Mouse (Mus musculus): Measurements from ENCODE around the gene C1qbp. TPM values are rescaled to one million over a fixed set of nuclear protein-coding genes. Genes with fewer than 3 reads are reported as not detected.

C1qbp gene
- polyA plus RNA-seq, 1 experiment from 2014 or later, result 249 TPM

DNA sequence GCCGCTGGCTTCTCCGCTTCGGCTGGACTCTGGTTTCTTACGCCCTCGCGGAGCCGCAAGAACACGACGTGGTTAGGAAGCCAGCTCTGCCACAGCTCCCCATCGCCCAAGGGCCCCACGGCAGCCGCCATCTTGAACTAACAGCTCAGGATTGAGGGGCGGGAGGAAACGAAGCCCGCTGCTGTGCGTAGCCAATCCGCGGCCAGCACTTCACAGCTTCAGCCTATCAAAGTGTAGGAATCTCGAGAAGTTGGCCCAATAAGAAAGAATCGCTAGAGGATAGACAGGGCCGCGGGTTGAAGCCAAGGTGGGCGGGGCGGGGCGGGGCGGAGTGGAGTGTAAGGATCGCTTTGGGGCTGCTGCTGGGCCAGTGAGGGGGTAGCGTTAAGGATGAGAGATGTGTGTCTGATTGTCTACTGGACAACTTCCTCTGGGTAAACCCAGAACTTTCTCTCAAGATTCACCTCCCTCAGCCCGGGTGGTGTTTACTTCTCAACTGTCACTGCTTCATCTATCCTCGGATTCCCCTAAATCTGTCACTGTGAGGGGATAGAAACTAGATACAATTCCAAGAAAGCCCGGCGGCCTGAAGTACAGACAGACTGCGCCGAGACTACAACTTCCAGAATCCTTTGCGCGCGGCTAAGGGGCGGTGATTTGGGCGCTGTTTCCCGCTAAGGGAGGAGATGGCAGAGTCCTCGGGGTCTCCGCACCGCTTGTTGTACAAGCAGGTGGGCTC is 12.8 kb downstream of the C1qbp start, which contains the start of the genes Nup88 and Rpain:
TSS of gene Nup88 (minus strand) at position 153 of the 739 bp plus-strand sequence.
TSS of gene Rpain (plus strand) at position 393 of the 739 bp plus-strand sequence.
- WGBS, result under 1% methylated on average over 43 of the region's 43 CpGs
- Histone ChIP-seq H3K9ac (peak within 1 kb of the TSS; percentile 87), H3K4me2 (peak within 1 kb of the TSS; percentile 75), H3K4me3 (replicated peaks) (peak within 1 kb of the TSS; percentile 88), H3K27ac (peak within 1 kb of the TSS; percentile 94), H3K27me3 (no peaks in the 10 kb centered on the region), H3K9me3 (no peaks in the 10 kb centered on the region), H3K4me1 (peaks cover 22% of the 10 kb centered on the region), H3K36me3 (replicated peaks) (peaks cover 42% of the 10 kb centered on the region)
- peak; percentile 98 for ATAC-seq (ENCODE audit: low FRiP score)

DNA sequence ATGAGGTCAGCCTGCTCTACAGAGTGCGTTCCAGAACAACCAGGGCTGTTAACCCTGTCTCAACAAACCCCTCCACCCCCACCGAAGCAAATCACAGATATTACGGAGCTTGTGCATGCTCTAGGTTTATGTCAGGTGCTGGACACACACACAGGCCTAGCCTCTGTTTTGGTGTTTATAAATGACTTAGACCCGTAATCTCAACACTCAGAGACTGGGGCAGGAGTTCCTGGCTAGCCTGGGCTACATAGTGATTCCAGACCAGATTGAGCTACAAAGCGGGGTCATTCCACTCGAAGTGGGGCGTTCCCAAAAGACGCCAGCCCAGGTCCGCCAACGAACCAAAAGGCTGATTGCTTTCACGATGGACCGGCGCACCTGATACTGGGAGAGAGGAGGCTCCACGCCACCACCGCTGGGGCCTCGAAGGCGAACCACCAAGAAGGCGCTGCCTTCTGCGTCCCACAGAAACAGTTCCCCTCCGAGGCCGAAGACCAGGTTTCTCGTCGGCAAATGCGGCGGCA is 13.5 kb downstream of the C1qbp start:
- H3K4me3 ChIP-seq (replicated peaks), result peak overlapping the region; percentile 88
- H3K4me2 ChIP-seq, result peak overlapping the region; percentile 75
- peak; percentile 22; the same call in 1 of the 2 replicates for ATAC-seq (ENCODE audit: low FRiP score)
- peak overlapping the region; percentile 87 for H3K9ac ChIP-seq
- peak overlapping the region; percentile 89 for H3K27ac ChIP-seq
- peaks cover 42% of the 10 kb centered on the region for H3K36me3 ChIP-seq (replicated peaks)
- H3K27me3 ChIP-seq, result no peaks in the 10 kb centered on the region
- under 1% methylated on average over 25 of the region's 25 CpGs for WGBS
- H3K9me3 ChIP-seq, result no peaks in the 10 kb centered on the region
- H3K4me1 ChIP-seq, result peaks cover 22% of the 10 kb centered on the region

DNA sequence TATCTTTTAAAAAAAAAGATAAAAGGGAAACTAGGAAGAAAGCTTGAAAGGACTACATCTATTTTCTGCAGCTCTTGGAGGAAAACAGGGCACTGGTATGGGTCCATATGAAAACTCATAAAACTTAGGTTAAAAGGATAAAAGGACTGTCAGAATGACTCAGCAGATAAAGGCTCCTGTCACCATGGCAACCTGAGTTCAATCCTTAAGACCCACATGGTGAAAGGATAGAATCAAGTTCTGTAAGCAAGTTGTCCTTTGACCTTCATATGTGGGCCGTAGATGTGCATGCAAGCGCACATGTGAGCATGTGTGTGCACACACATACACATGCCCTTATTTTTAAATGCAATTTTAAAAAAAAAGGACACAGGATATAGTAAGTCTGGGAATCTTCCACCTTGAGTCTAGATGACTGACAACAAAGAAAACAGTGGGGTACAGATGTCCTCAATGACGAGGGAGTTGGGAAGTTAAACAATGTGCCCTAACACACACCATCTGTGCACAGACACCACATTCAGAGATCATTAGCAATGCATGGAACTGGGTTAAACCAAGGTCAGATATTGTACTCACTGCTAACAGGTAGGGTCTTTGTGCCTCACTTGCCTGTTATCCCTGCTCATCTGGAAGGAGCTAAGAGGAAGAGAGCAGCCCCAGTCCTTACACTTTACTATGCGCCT is 18.5 kb downstream of the C1qbp start:
- 78% methylated on average over 4 of the region's 4 CpGs for WGBS
- Histone ChIP-seq H3K27ac (no peak overlapping the region), H3K36me3 (replicated peaks) (peaks cover 72% of the 10 kb centered on the region), H3K4me1 (peaks cover 16% of the 10 kb centered on the region), H3K4me3 (replicated peaks) (no peak overlapping the region), H3K9me3 (no peaks in the 10 kb centered on the region), H3K4me2 (no peak overlapping the region), H3K27me3 (no peaks in the 10 kb centered on the region), H3K9ac (no peak overlapping the region)
- no peak for ATAC-seq (ENCODE audit: low FRiP score)

DNA sequence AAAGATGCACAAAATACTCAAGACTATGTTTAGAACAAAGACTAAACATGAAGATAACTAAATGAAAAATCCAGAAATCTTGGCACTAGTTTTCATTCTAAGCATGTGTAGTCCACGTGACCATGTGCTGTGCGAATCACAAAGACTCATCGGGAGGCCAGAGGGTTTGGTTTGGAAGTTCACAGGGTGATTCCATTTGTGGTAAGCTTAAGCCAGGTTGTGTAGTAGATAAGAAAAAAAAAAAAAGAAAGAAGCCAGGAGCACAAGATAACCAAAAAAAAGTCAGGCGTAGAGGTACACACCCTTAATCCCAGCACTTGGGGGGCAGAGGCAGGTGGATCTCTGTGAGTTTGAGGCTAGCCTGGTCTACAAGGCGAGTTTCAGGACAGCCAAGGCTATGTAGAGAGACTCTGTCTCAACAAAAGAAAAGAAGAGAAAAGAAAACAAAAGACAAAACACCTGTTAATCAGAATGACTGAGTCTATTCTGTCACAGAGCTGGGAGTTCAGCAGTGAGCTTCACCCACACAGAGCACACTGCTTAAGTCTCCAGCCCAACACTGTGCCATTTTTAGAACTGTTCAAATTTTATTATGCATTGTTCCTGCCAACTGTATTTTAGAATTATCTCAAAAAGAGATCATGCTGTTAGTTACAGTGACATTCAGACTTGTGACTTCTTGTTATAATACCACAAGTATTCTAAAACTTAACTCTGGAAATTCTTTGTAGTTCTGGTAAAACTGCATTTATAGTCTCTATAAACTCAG is 21.9 kb downstream of the C1qbp start:
- 93% methylated on average over 5 of the region's 5 CpGs for WGBS
- Histone ChIP-seq H3K27me3 (no peaks in the 10 kb centered on the region), H3K9me3 (no peaks in the 10 kb centered on the region), H3K4me3 (replicated peaks) (no peak overlapping the region), H3K4me1 (no peaks in the 10 kb centered on the region), H3K9ac (no peak overlapping the region), H3K4me2 (no peak overlapping the region), H3K36me3 (replicated peaks) (peaks cover 95% of the 10 kb centered on the region), H3K27ac (no peak overlapping the region)
- no peak for ATAC-seq (ENCODE audit: low FRiP score)

DNA sequence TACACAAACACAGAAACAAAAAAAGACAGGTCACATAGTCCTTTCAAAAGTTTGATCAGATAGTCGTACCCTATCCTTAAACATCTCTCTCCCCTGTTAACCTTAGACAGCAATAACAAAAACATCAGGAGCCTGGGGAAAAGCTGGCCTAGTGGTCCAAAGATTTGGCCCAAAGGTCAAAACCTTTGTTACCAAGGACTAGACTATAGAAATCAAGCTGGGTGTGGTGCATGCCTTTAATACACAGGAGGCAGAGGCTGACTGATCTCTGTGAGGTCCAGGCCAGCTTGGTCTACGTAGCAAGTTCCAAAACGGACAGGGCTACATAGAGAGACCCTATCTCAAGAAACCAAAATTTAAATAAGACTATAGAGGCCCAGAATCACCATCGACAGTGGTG is 28.1 kb downstream of the C1qbp start:
- no peak for ATAC-seq (ENCODE audit: low FRiP score)
- H3K4me2 ChIP-seq, result no peak overlapping the region
- no peaks in the 10 kb centered on the region for H3K4me1 ChIP-seq
- no peak overlapping the region for H3K4me3 ChIP-seq (replicated peaks)
- peaks cover 96% of the 10 kb centered on the region for H3K36me3 ChIP-seq (replicated peaks)
- no peaks in the 10 kb centered on the region for H3K9me3 ChIP-seq
- no peak overlapping the region for H3K9ac ChIP-seq
- no peaks in the 10 kb centered on the region for H3K27me3 ChIP-seq
- no peak overlapping the region for H3K27ac ChIP-seq
- WGBS, result 90% methylated on average over 4 of the region's 4 CpGs

DNA sequence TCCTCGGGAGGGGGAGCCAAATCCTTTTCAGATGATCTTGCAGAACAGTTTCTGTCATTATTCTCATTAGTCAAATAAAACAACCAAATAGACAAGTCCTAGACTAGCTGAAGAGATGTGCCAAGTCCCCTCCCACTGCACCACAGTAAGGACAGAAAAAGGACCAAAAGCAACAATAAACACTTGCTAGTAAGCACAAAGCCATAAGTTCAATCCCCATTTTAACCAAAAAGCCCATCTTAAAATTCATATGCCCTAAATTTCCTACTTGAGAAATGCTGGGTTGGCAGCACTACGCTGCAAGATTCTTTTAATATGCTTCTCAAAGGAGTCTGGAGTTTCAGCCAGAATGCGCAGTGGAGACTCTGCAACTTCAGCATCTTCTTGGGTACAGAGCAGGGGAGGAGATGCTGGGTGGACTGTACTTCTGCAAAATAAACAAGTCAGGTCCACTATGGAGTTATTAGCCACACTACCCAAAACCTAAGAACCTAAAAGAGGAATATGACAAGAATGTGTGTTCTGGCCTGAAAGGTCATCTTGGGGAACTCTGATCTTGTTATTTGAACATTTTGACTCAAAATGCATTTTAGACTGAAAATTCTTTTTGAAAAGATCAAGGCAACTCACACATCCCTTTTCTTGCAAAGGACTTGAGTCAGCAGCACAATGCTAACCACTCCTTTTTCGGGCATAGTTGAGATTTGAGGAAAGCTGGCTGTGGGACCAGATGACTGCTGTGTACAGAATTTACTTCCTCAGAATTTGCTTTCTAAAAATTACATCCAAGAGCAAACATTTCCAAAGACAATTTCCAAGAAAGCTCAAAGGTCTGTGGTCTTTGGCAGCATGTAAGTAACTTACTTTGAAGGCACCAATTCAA is 37.6 kb downstream of the C1qbp start:
- Histone ChIP-seq H3K36me3 (replicated peaks) (peaks cover 89% of the 10 kb centered on the region), H3K9me3 (no peaks in the 10 kb centered on the region), H3K27ac (no peak overlapping the region), H3K4me3 (replicated peaks) (no peak overlapping the region), H3K4me2 (no peak overlapping the region), H3K27me3 (no peaks in the 10 kb centered on the region), H3K4me1 (no peaks in the 10 kb centered on the region), H3K9ac (no peak overlapping the region)
- 94% methylated on average over 4 of the region's 4 CpGs for WGBS
- no peak for ATAC-seq (ENCODE audit: low FRiP score)

DNA sequence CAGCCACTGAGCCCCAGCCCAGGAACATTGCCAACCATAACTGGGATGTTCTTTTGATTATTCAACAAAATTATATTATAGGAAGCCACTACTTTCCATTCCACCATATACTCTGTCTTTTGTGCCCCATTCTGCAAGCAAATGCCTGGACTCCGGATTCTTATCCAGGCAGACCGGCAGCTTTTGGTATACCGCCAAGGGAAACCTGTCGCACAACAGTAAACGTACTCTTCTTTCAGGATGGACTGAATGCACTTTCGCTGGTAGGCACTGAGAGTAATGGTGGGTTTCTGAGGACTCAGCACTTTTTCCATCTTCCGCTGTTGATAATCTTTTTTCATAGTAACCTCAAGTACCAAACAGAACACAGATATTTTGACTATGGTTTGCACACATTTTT is 39.2 kb downstream of the C1qbp start:
- no peaks in the 10 kb centered on the region for H3K4me1 ChIP-seq
- no peak for ATAC-seq (ENCODE audit: low FRiP score)
- H3K4me2 ChIP-seq, result no peak overlapping the region
- no peak overlapping the region for H3K9ac ChIP-seq
- peaks cover 89% of the 10 kb centered on the region for H3K36me3 ChIP-seq (replicated peaks)
- H3K27me3 ChIP-seq, result no peaks in the 10 kb centered on the region
- no peak overlapping the region for H3K4me3 ChIP-seq (replicated peaks)
- WGBS, result 92% methylated on average over 7 of the region's 7 CpGs
- no peaks in the 10 kb centered on the region for H3K9me3 ChIP-seq
- no peak overlapping the region for H3K27ac ChIP-seq

DNA sequence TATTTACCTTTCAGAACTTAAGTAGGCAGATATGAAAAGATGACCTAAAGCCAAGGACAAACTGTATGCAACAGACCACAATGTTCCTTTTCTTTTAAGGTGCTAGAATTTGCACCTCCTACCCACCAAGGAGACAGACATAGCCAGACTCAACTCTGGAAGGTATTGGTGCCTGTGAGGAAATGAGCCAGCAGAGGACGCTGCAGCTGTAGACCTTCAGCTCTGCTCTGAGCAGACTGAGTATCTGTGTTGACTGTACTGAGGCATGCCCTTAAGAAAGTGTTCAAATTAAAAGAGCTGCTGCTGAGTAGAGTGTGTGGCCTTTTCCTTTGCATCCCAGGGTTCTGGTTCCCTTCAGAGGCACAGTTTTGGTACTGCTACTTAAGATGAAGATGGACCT is 40.2 kb downstream of the C1qbp start:
- peaks cover 81% of the 10 kb centered on the region for H3K36me3 ChIP-seq (replicated peaks)
- ATAC-seq (ENCODE audit: low FRiP score), result no peak
- WGBS, result 86% methylated on average over 1 of the region's 1 CpGs

DNA sequence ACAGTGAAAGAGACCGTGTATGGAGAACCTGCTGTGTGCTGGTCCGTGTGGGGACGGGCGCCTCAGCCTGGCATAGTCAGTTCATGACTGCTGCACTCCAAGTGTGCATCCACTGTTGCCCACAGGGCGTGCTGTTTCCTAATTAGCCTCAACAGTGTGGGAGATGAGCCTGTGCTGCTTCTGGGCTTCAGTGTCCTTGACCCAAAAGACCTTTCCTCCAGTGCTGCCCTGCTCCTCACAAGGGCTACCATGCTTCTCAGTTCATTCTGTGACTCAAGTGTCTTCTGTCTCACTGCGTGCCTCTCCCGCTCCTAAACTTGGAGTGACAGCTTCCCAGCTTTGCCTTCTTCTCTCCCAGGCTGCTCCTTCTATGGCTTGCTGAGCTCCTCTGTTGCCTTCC is 47.5 kb downstream of the C1qbp start:
- no peak for ATAC-seq (ENCODE audit: low FRiP score)
- no peak overlapping the region for H3K4me2 ChIP-seq
- 88% methylated on average over 7 of the region's 7 CpGs for WGBS
- no peaks in the 10 kb centered on the region for H3K4me1 ChIP-seq
- H3K9ac ChIP-seq, result no peak overlapping the region
- no peak overlapping the region for H3K27ac ChIP-seq
- H3K27me3 ChIP-seq, result no peaks in the 10 kb centered on the region
- H3K4me3 ChIP-seq (replicated peaks), result no peak overlapping the region
- peaks cover 62% of the 10 kb centered on the region for H3K36me3 ChIP-seq (replicated peaks)
- H3K9me3 ChIP-seq, result no peaks in the 10 kb centered on the region

More for the DNA sequence above, 40.2 kb downstream of the C1qbp start:
- H3K4me1 ChIP-seq, result no peaks in the 10 kb centered on the region
- no peak overlapping the region for H3K4me3 ChIP-seq (replicated peaks)
- no peaks in the 10 kb centered on the region for H3K9me3 ChIP-seq
- H3K27me3 ChIP-seq, result no peaks in the 10 kb centered on the region
- H3K27ac ChIP-seq, result no peak overlapping the region
- H3K4me2 ChIP-seq, result no peak overlapping the region
- no peak overlapping the region for H3K9ac ChIP-seq

DNA sequence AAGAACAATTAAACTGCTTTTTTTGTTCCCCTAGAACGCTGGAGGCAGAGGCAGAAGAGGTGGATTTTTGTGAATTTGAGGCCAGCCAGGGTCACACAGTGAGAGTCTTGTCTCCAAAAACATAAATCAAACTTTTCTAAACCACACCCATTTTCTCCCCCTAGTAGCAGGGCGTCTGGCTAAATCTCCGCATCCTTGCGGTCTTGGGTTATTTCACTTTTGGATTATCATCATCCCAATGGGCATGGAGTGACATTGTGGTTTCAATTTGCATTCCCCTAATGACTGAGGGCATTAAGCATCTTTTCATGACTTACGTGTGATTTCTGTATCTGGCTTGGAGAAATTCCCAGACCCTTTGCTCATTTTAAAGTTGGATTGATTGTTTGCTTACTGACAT is 51.4 kb downstream of the C1qbp start:
- WGBS, result 92% methylated on average over 5 of the region's 5 CpGs
- no peaks in the 10 kb centered on the region for H3K4me1 ChIP-seq

More for the DNA sequence above, 51.4 kb downstream of the C1qbp start:
- Histone ChIP-seq H3K27me3 (no peaks in the 10 kb centered on the region), H3K27ac (no peak overlapping the region), H3K4me2 (no peak overlapping the region), H3K9me3 (no peaks in the 10 kb centered on the region), H3K4me3 (replicated peaks) (no peak overlapping the region), H3K36me3 (replicated peaks) (peaks cover 44% of the 10 kb centered on the region), H3K9ac (no peak overlapping the region)
- no peak for ATAC-seq (ENCODE audit: low FRiP score)
